Mouse (Mus musculus) kidney, adult 2 months (tissue): ENCODE measurements around the gene Hspbap1. TPM values are rescaled to one million over a fixed set of nuclear protein-coding genes. Genes with fewer than 3 reads are reported as not detected.

ENCODE experiments used
- DNase-seq: peaks from one replicate; pipeline ENCODE4 v3.0.0; 2021
- H3K27ac ChIP-seq: fragments of 200-500 bp; 2 replicates; pipeline ENCODE4 v1.5.1; 2012; ENCODE audit warnings: low read depth, low read length, control low read depth, inconsistent platforms; ENCODE audit not compliant: insufficient read depth
- H3K27me3 ChIP-seq: fragments of 200-500 bp; replicated peaks from 2 replicates; pipeline ENCODE4 v1.6.1; 2012; ENCODE audit warnings: mild to moderate bottlenecking, moderate library complexity, low read length, inconsistent platforms; ENCODE audit not compliant: control insufficient read depth, insufficient read depth
- H3K36me3 ChIP-seq: fragments of 200-500 bp; 2 replicates; pipeline ENCODE4 v1.6.1; 2012; ENCODE audit warnings: mild to moderate bottlenecking, moderate library complexity, low read length, inconsistent platforms; ENCODE audit not compliant: control insufficient read depth, insufficient read depth
- H3K4me1 ChIP-seq: fragments of 200-500 bp; 2 replicates; pipeline ENCODE4 v1.6.1; 2011; ENCODE audit warnings: low read length; ENCODE audit not compliant: control insufficient read depth, insufficient read depth
- H3K4me3 ChIP-seq: fragments of 200-500 bp; 2 replicates; pipeline ENCODE4 v1.5.1; 2011; ENCODE audit warnings: mild to moderate bottlenecking, low read depth, low read length, control low read depth; ENCODE audit not compliant: insufficient read depth
- CTCF ChIP-seq: fragments of 200-500 bp; conservative IDR thresholded peaks from 2 replicates; pipeline ENCODE4 v1.5.1; 2011; ENCODE audit warnings: low read depth, mild to moderate bottlenecking, control low read depth, low read length, moderate library complexity, mixed read lengths; ENCODE audit not compliant: insufficient read depth, insufficient read length
- POLR2A ChIP-seq: fragments of 200-500 bp; IDR thresholded peaks from one replicate; pipeline ENCODE4 v1.6.1; 2011; ENCODE audit warnings: low read depth, low read length, control low read depth
- WGBS: fragments of 180-500 bp; shearing (Covaris S2); methylation state at CpG from one replicate; pipeline ENCODE4 v1.1.7; 2018; 5-methylcytosine and 5-hydroxymethylcytosine counted together
- polyA plus RNA-seq: library from polyadenylated mRNA; depleted of rRNA; stranded (reverse); fragments of >200 nt; gene quantifications from 2 replicates; pipeline ENCODE4 v1.2.3, GENCODE M21; 2012; rRNA removed

Gene Hspbap1
- polyA plus RNA-seq, 1 experiment = 7.0 TPM

GRCm38 (mm10) chr16:35871898-35872297 lies 101.7 kb downstream of the Hspbap1 start:
- TF ChIP-seq CTCF (no peak), POLR2A (no peak)
- DNase-seq = no peak
- Histone ChIP-seq H3K4me3 (peak overlapping the region; percentile 91), H3K27ac (peak overlapping the region; percentile 71; the same call in 1 of the 2 replicates), H3K36me3 (no peaks in the 10 kb centered on the region), H3K4me1 (no peaks in the 10 kb centered on the region), H3K27me3 (no peaks in the 10 kb centered on the region)
- WGBS = 25% methylated on average over 12 of the region's 12 CpGs

DNA sequence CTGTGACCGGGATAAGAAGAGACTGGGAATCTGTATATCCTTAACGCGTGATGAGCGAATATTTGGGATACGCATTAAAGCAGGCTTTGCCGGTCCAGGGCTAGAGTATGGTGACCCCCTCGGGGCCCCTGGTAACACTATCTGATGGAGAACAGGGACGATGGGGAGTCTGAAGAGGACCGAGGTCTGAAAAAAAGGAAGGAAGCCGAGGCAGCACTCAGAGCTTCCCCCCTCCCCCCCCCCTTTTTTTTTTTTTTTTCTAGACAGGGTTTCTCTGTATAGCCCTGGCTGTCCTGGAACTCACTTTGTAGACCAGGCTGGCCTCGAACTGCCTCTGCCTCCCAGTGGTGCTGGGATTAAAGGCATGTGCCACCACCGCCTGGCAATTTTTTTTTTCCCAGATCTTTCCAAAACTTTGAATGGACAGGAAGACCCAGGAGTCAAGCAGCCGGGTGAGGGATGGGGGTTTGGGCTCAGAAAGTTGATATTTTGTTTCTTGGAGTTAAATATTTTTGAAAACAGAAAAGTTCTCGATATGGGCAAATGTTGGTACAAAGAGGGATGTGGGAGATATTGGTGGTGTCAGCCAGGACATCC lies 102.3 kb downstream of the Hspbap1 start:
- Histone ChIP-seq H3K27ac (no peak overlapping the region), H3K4me1 (no peaks in the 10 kb centered on the region), H3K4me3 (0 out of 2 replicates have a peak overlapping the region, but pooled peaks have one; percentile 91), H3K27me3 (no peaks in the 10 kb centered on the region), H3K36me3 (no peaks in the 10 kb centered on the region)
- DNase-seq = no peak
- TF ChIP-seq POLR2A (no peak), CTCF (no peak)
- 38% methylated on average over 14 of the region's 14 CpGs for WGBS

GRCm38 (mm10) chr16:35874416-35874815 lies 104.2 kb downstream of the Hspbap1 start:
- WGBS = 28% methylated on average over 3 of the region's 3 CpGs
- Histone ChIP-seq H3K27ac (no peak overlapping the region), H3K4me3 (no peak overlapping the region), H3K36me3 (no peaks in the 10 kb centered on the region), H3K4me1 (no peaks in the 10 kb centered on the region), H3K27me3 (no peaks in the 10 kb centered on the region)
- TF ChIP-seq POLR2A (no peak), CTCF (peak; percentile 93)
- DNase-seq = peak; percentile 81

Other genes with a start within 250 kb of the Hspbap1 start
- gene Sema5b, start 229.2 kb upstream of the Hspbap1 start, polyA plus RNA-seq = 1.4 and 1.9 TPM in 2 replicates
- 33.3 and 35.1 TPM in 2 replicates for gene Dirc2, start 1.0 kb upstream of the Hspbap1 start, polyA plus RNA-seq
- 3.8 and 5.3 TPM in 2 replicates for gene Parp14, start 101.2 kb downstream of the Hspbap1 start, polyA plus RNA-seq
- 6.0 and 8.0 TPM in 2 replicates for gene Parp9, start 168.1 kb downstream of the Hspbap1 start, polyA plus RNA-seq
- 4.2 and 5.4 TPM in 2 replicates for gene Dtx3l, start 168.8 kb downstream of the Hspbap1 start, polyA plus RNA-seq
- gene Kpna1, start 208.4 kb downstream of the Hspbap1 start, polyA plus RNA-seq = 6.2 and 7.3 TPM in 2 replicates